Mouse (Mus musculus) C2C12 (cell line): ENCODE results near the gene Ak8. TPM values are rescaled to one million over a fixed set of nuclear protein-coding genes. Genes with fewer than 3 reads are reported as not detected.

Experiments
- H3K27me3 ChIP-seq: one replicate; pipeline ENCODE4 v1.6.1; 2011; ENCODE audit not compliant: control insufficient read depth, insufficient read depth, insufficient read length
- H3K36me3 ChIP-seq: one replicate; pipeline ENCODE4 v1.6.1; 2011; ENCODE audit not compliant: control insufficient read depth, insufficient read depth
- H3K4me3 ChIP-seq: one replicate; pipeline ENCODE4 v1.5.1; 2011; ENCODE audit warnings: mild to moderate bottlenecking, control low read depth; ENCODE audit not compliant: poor library complexity, insufficient read depth, severe bottlenecking
- H3K79me2 ChIP-seq: one replicate; pipeline ENCODE4 v1.6.1; 2011; ENCODE audit not compliant: control insufficient read depth, insufficient read depth
- H3K79me3 ChIP-seq: one replicate; pipeline ENCODE4 v1.6.1; 2011; ENCODE audit warnings: low read depth, control low read depth
- H3ac ChIP-seq: one replicate; pipeline ENCODE3; 2011; ENCODE audit warnings: low read depth; ENCODE audit not compliant: control insufficient read depth, insufficient read length
- CEBPB ChIP-seq: IDR thresholded peaks from one replicate; pipeline ENCODE4 v1.6.1; 2011; ENCODE audit warnings: low read depth, mild to moderate bottlenecking, control low read depth, moderate library complexity
- CTCF ChIP-seq: IDR thresholded peaks from one replicate; pipeline ENCODE4 v1.5.1; 2011; ENCODE audit not compliant: control insufficient read depth, insufficient read depth, insufficient read length
- FOSL1 ChIP-seq: IDR thresholded peaks from one replicate; pipeline ENCODE4 v1.8.0; 2011; ENCODE audit warnings: mild to moderate bottlenecking, low read length; ENCODE audit not compliant: poor library complexity, insufficient read depth, severe bottlenecking
- MAX ChIP-seq: IDR thresholded peaks from one replicate; pipeline ENCODE4 v1.6.1; 2011; ENCODE audit warnings: mild to moderate bottlenecking, control low read depth
- MYOD1 ChIP-seq: IDR thresholded peaks from one replicate; pipeline ENCODE4 v1.6.1; 2011; ENCODE audit warnings: low read depth; ENCODE audit not compliant: control insufficient read depth, insufficient read length
- MYOG ChIP-seq: IDR thresholded peaks from one replicate; pipeline ENCODE4 v1.6.1; 2011; ENCODE audit not compliant: control insufficient read depth, insufficient read length; ENCODE audit errors: extremely low read depth
- USF1 ChIP-seq: IDR thresholded peaks from one replicate; pipeline ENCODE4 v1.6.1; 2011; ENCODE audit warnings: low read depth, mild to moderate bottlenecking, control low read depth, moderate library complexity
- polyA plus RNA-seq: library from polyadenylated mRNA; unstranded; fragments of >200 nt; fragmentation: generic; extraction: Trizol; gene quantifications from one replicate; pipeline ENCODE4 v1.2.1, GENCODE M21; 2012; ENCODE audit warnings: missing spikeins

Gene Ak8
- polyA plus RNA-seq, 1 experiment, result 0.04 TPM

GRCm38 (mm10) chr2:28836181-28836940 is 136.4 kb downstream of the Ak8 start:
- Histone ChIP-seq H3ac (no peak overlapping the region), H3K27me3 (no peaks in the 10 kb centered on the region), H3K4me3 (no peak overlapping the region), H3K79me2 (peaks cover 100% of the 10 kb centered on the region), H3K36me3 (peaks cover 44% of the 10 kb centered on the region), H3K79me3 (peaks cover 92% of the 10 kb centered on the region)
- TF ChIP-seq CEBPB (no peak), MAX (no peak), MYOD1 (no peak), USF1 (no peak), CTCF (no peak), MYOG (no peak), FOSL1 (no peak)

DNA sequence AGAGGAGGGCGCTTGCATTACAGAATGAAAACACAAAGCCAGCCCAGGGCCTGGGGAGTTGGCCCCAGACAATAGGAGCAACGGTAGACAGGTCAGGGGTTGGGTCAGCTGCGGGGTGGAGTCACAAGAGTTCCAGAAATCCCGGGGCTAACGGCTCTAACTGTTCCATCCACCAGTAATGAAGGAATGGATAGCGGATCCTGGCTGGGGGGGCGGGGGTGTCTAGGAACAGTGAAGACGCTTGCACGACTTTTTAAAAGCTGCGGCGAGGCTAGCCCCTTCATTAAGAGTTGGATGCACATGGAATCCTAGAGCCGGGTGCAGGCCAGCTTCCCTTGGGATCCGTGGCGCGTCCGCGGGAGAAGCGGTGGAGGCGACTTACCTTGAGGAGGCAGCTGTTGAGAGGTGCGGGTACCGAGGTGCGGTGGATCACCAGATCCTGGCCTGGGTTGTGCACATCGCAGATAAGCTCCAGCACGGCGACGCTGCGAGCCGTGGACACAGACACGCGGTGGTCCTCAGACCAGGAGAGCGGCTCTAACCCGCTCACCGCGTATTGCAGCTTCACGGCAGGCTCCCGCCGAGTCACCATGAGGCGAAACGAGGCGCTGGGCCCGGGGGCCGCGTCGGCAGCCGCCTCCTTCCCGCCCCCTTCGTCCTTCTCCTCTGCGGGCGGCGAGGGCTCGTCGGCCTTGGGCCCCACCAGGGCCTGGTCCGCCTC is 139.7 kb downstream of the Ak8 start:
- Histone ChIP-seq H3ac (peak overlapping the region; percentile 86), H3K79me3 (peaks cover 90% of the 10 kb centered on the region), H3K4me3 (peak overlapping the region; percentile 97), H3K27me3 (no peaks in the 10 kb centered on the region), H3K79me2 (peaks cover 100% of the 10 kb centered on the region), H3K36me3 (peaks cover 20% of the 10 kb centered on the region)
- TF ChIP-seq MAX (no peak), MYOD1 (no peak), CEBPB (no peak), MYOG (no peak)

DNA sequence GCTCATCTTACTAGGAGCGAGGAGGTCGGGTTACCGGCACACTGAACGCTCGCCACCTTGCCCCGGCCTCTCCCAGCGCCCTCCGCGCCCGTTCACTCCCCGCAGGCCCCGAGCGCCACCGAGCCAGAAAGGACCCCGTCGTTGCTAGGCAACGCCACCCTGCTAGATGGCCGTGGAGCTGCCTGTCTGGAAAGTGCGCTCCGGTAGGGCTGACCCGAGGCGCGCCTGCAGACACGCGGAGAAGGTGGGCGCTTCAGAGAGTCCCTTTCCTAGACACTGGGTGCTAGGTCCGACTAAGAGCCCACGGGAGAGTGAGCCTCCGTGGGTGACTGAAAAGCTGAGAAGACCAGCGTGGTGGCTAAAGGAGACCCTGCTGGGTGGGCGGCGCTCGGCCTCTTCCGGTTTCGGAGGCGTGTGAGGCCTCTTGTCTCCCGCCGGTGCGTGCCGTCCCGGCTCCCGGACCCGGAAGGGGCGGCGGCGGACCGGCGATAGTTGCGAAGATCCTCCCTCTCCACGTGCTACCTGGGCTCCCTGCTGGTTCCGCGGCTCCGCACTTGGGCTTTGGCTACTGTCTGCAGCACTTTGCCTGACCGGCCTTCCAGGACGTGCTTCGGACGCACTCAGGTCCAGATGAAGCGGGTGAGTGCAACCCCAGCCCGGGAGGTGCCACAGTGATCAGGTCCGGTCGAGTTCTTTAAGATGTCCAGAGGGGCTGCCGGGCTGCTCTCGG is 140.4 kb downstream of the Ak8 start, which contains the start of the genes Gtf3c4 and Ddx31:
TSS of gene Gtf3c4 (minus strand) at position 139 of the 730 bp plus-strand sequence.
TSS of gene Ddx31 (plus strand) at position 185 of the 730 bp plus-strand sequence.
- no peaks in the 10 kb centered on the region for H3K27me3 ChIP-seq
- peak within 1 kb of the TSS; percentile 86 for H3ac ChIP-seq
- H3K4me3 ChIP-seq, result peak within 1 kb of the TSS; percentile 97
- TF ChIP-seq MYOG (no peak), MAX (peak; percentile 100), FOSL1 (no peak), MYOD1 (no peak), CEBPB (no peak), USF1 (no peak), CTCF (no peak)
- H3K36me3 ChIP-seq, result peaks cover 20% of the 10 kb centered on the region
- H3K79me2 ChIP-seq, result peaks cover 100% of the 10 kb centered on the region
- peaks cover 83% of the 10 kb centered on the region for H3K79me3 ChIP-seq

- peaks cover 32% of the 10 kb centered on the region for H3K36me3 ChIP-seq
- TF ChIP-seq FOSL1 (no peak), MYOG (no peak), CTCF (no peak), MYOD1 (no peak), USF1 (no peak), MAX (no peak), CEBPB (no peak)
- H3K27me3 ChIP-seq, result no peaks in the 10 kb centered on the region
- H3K4me3 ChIP-seq, result peak overlapping the region; percentile 97
- H3ac ChIP-seq, result no peak overlapping the region
- peaks cover 92% of the 10 kb centered on the region for H3K79me2 ChIP-seq
- H3K79me3 ChIP-seq, result peaks cover 66% of the 10 kb centered on the region
Observed at GRCm38 (mm10) chr2:28842042-28842441, 142.1 kb downstream of the Ak8 start.

DNA sequence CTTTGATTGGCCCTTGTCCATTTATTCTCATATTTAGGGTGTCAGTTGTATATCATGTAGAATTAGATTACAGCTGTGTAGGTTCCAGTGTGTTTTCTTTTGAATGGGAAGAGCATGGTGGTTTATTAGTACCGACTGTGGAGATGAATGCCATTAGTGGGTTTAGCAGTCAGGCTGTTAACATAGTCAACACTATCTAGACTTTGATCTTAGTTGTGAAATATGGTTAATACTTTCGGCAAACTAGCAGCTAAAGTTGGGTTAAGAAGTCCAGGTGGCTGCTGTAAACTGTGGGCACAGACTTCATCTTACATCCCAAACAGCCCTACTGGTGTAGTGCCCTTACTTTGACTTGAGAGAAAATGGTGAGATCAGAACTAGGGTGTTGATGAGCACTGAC is 148.9 kb downstream of the Ak8 start:
- peaks cover 53% of the 10 kb centered on the region for H3K79me2 ChIP-seq
- H3ac ChIP-seq, result no peak overlapping the region
- peaks cover 94% of the 10 kb centered on the region for H3K36me3 ChIP-seq
- TF ChIP-seq CEBPB (no peak), USF1 (no peak), MYOD1 (no peak), CTCF (no peak), MYOG (no peak)
- H3K79me3 ChIP-seq, result peaks cover 9% of the 10 kb centered on the region
- no peak overlapping the region for H3K4me3 ChIP-seq
- no peaks in the 10 kb centered on the region for H3K27me3 ChIP-seq
